Mouse (Mus musculus): ENCODE measurements around the gene Zbtb20. TPM values are rescaled to one million over a fixed set of nuclear protein-coding genes. Genes with fewer than 3 reads are reported as not detected.

Zbtb20 gene
- polyA plus RNA-seq, 2 experiments: 0.40 to 2.2 TPM

DNA sequence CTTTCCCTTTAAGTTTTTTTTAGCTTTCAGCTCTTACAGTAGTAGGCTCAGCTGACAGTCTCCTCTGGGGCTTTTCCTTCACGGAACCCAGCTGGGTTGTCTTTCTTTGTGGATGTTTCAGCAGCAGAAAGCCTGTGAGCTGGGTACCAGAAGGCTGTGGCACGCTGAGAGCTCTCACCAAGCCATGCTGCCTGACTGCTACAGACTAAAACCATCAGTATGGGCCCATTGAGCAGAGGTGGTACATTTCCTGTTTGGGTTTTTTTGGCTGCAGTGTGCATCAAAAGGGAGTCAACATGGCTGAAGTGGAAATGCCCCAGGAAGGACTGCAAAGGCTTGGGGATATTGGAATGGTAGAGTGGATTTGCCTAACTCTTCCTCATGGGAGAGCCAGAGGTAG is 724.0 kb downstream of the Zbtb20 start:
- DNase-seq (ENCODE audit: low read depth in 3 of 3, low spot score in 3 of 3): no peak
- H3K9ac ChIP-seq (replicated peaks): no peak overlapping the region
- H3K9me3 ChIP-seq (ENCODE audit: control insufficient read depth, low read length): no peaks in the 10 kb centered on the region
- no peak overlapping the region for H3K27ac ChIP-seq
- no peak overlapping the region for H3K4me3 ChIP-seq (ENCODE audit: insufficient read depth in 1 of 2, low read depth in 2 of 2, low read length in 2 of 2)
- no peaks in the 10 kb centered on the region for H3K36me3 ChIP-seq (replicated peaks; ENCODE audit: control insufficient read depth, insufficient read depth, low read depth)
- no peaks in the 10 kb centered on the region for H3K27me3 ChIP-seq (ENCODE audit: control insufficient read depth, insufficient read depth, low read length)
- H3K4me2 ChIP-seq (ENCODE audit: low read depth): no peak overlapping the region
- TF ChIP-seq EP300 (IDR thresholded peaks at IDR 0.05; ENCODE audit: low read depth): no peak
- no peak for TF ChIP-seq CTCF (IDR thresholded peaks at IDR 0.05; ENCODE audit: low read depth)
- no peaks in the 10 kb centered on the region for H3K4me1 ChIP-seq (replicated peaks; ENCODE audit: control insufficient read depth in 2 of 2, insufficient read depth in 2 of 2, low read length in 1 of 2)
- WGBS (ENCODE audit: insufficient replicate concordance): 44% methylated on average over 2 of the region's 2 CpGs
- ATAC-seq (ENCODE audit: insufficient read depth): no peak

DNA sequence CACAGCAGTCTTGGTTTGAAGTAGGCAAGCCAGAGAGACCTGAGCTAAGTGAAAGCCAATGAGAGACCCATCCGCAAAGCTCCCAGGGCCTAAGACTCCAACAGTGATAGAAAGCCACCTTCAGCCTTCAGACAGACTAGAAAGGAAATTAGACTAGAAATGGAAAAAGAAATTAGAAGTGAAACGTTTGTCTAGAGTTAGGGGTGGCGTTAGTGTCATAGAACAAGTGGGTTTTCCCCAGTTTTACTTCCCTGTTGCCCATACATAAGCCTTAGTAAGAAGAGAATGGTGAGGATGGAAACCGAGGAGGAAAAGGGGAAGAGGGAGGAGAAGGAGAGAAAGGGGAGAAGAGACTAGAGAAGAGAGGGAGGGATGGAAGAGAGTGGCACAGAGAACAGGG is 726.9 kb downstream of the Zbtb20 start:
- Histone ChIP-seq H3K4me2 (ENCODE audit: low read depth) (no peak overlapping the region), H3K4me1 (replicated peaks; ENCODE audit: control insufficient read depth in 2 of 2, insufficient read depth in 2 of 2, low read length in 1 of 2) (no peaks in the 10 kb centered on the region), H3K4me3 (ENCODE audit: insufficient read depth in 1 of 2, low read depth in 2 of 2, low read length in 2 of 2) (no peak overlapping the region), H3K9me3 (ENCODE audit: control insufficient read depth, low read length) (no peaks in the 10 kb centered on the region), H3K36me3 (replicated peaks; ENCODE audit: control insufficient read depth, insufficient read depth, low read depth) (no peaks in the 10 kb centered on the region), H3K9ac (replicated peaks) (no peak overlapping the region), H3K27ac (no peak overlapping the region), H3K27me3 (ENCODE audit: control insufficient read depth, insufficient read depth, low read length) (no peaks in the 10 kb centered on the region)
- 46% methylated on average over 4 of the region's 4 CpGs for WGBS (ENCODE audit: insufficient replicate concordance)
- DNase-seq (ENCODE audit: low read depth in 3 of 3, low spot score in 3 of 3) (no peak), ATAC-seq (ENCODE audit: insufficient read depth) (no peak)
- TF ChIP-seq CTCF (IDR thresholded peaks at IDR 0.05; ENCODE audit: low read depth) (no peak), EP300 (IDR thresholded peaks at IDR 0.05; ENCODE audit: low read depth) (no peak)

DNA sequence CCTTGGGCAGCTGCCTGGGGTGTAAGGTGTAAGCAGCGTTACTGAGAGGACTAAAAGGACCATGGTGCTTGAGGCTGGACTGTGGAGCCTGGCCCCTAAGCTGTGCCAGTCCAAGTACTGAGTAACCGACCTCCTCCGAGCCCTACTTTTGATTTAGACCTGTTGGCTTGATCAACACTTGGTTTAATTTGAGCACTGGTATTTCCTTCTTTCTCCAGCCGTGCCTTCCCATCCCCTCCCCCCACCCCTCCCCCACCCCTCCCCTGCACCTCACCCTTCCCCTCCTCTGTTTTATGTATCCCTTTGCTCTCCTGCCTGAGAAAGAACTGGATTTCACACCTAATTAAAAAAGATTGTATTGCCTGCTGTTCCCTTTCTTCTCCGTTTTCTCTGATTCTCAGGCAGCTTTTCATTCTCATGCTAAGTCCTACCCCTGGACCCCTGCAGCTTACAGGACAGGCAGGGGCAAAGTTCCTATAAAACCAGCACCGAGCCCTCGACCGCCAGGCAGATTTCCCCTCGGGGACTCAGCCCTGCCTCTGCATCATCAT is 728.0 kb downstream of the Zbtb20 start:
- 32% methylated on average over 9 of the region's 9 CpGs for WGBS (ENCODE audit: insufficient replicate concordance)

DNA sequence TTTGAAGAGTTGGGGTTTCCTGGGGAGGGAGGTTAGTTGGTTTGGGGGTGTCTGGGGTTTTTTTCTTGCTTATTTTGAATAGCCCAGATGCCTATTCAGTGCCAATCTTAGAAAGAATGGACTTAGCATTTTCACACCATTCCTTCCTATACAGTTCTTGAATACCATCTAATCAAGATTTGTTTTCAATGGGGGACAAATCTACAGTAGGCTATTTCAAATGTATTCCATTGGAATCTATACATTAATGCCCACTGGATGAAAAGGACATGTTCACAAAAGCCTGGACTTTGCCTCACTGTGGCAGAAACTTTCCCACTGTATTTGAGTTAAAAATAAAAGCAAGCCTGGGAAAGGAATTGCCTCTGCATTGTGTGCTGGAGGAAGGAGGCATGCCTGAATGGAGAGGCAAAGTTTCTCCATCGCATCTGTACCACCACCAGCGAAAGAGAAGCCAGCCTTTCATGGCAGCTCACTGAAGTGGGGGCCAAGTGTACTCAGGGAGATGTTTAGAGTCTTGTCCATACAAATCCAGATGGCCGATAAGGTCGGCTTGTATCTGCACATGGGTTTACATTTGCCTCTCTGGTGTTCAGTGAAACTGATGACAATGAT is 728.8 kb downstream of the Zbtb20 start:
- H3K4me1 ChIP-seq (replicated peaks; ENCODE audit: control insufficient read depth in 2 of 2, insufficient read depth in 2 of 2, low read length in 1 of 2): no peaks in the 10 kb centered on the region
- no peak overlapping the region for H3K9ac ChIP-seq (replicated peaks)
- H3K27ac ChIP-seq: no peak overlapping the region
- H3K4me3 ChIP-seq (ENCODE audit: insufficient read depth in 1 of 2, low read depth in 2 of 2, low read length in 2 of 2): no peak overlapping the region
- H3K27me3 ChIP-seq (ENCODE audit: control insufficient read depth, insufficient read depth, low read length): no peaks in the 10 kb centered on the region
- H3K9me3 ChIP-seq (ENCODE audit: control insufficient read depth, low read length): no peaks in the 10 kb centered on the region
- 50% methylated on average over 4 of the region's 4 CpGs for WGBS (ENCODE audit: insufficient replicate concordance)
- ATAC-seq (ENCODE audit: insufficient read depth) (no peak), DNase-seq (ENCODE audit: low read depth in 3 of 3, low spot score in 3 of 3) (no peak)
- no peaks in the 10 kb centered on the region for H3K36me3 ChIP-seq (replicated peaks; ENCODE audit: control insufficient read depth, insufficient read depth, low read depth)
- TF ChIP-seq CTCF (IDR thresholded peaks at IDR 0.05; ENCODE audit: low read depth) (no peak), EP300 (IDR thresholded peaks at IDR 0.05; ENCODE audit: low read depth) (no peak)
- H3K4me2 ChIP-seq (ENCODE audit: low read depth): no peak overlapping the region

More for the DNA sequence above, 728.0 kb downstream of the Zbtb20 start:
- Histone ChIP-seq H3K4me1 (replicated peaks; ENCODE audit: control insufficient read depth in 2 of 2, insufficient read depth in 2 of 2, low read length in 1 of 2) (no peaks in the 10 kb centered on the region), H3K9me3 (ENCODE audit: control insufficient read depth, low read length) (no peaks in the 10 kb centered on the region), H3K9ac (replicated peaks) (no peak overlapping the region), H3K27me3 (ENCODE audit: control insufficient read depth, insufficient read depth, low read length) (no peaks in the 10 kb centered on the region), H3K36me3 (replicated peaks; ENCODE audit: control insufficient read depth, insufficient read depth, low read depth) (no peaks in the 10 kb centered on the region), H3K4me3 (ENCODE audit: insufficient read depth in 1 of 2, low read depth in 2 of 2, low read length in 2 of 2) (no peak overlapping the region), H3K27ac (no peak overlapping the region), H3K4me2 (ENCODE audit: low read depth) (no peak overlapping the region)
- DNase-seq (ENCODE audit: low read depth in 3 of 3, low spot score in 3 of 3) (no peak), ATAC-seq (ENCODE audit: insufficient read depth) (no peak)
- TF ChIP-seq CTCF (IDR thresholded peaks at IDR 0.05; ENCODE audit: low read depth): no peak
- TF ChIP-seq EP300 (IDR thresholded peaks at IDR 0.05; ENCODE audit: low read depth): no peak

DNA sequence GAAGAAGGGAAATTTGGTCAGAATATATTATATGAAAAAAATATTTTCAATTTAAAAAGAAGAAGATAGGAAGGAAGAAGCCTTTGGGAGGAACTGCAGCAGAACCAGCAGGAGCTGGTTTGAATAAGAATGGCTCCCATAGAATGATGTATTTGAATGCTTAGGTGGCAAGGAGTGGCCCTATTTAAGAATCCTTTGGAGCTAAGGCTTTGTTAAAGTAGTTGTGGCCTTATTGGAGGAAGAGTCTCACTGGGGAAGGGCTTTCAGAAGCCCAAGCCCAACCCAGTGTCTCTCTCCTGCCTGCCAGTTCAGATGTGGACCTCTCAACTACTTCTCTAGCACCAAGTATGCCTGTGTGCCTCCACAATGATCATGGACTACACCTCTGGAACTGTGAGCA is 731.4 kb downstream of the Zbtb20 start:
- TF ChIP-seq CTCF (IDR thresholded peaks at IDR 0.05; ENCODE audit: low read depth) (no peak), EP300 (IDR thresholded peaks at IDR 0.05; ENCODE audit: low read depth) (no peak)
- no peak for DNase-seq (ENCODE audit: low read depth in 3 of 3, low spot score in 3 of 3)

More for the DNA sequence above, 731.4 kb downstream of the Zbtb20 start:
- Histone ChIP-seq H3K36me3 (replicated peaks; ENCODE audit: control insufficient read depth, insufficient read depth, low read depth) (no peaks in the 10 kb centered on the region), H3K9ac (replicated peaks) (no peak overlapping the region), H3K4me2 (ENCODE audit: low read depth) (no peak overlapping the region), H3K4me1 (replicated peaks; ENCODE audit: control insufficient read depth in 2 of 2, insufficient read depth in 2 of 2, low read length in 1 of 2) (no peaks in the 10 kb centered on the region), H3K27me3 (ENCODE audit: control insufficient read depth, insufficient read depth, low read length) (no peaks in the 10 kb centered on the region), H3K4me3 (ENCODE audit: insufficient read depth in 1 of 2, low read depth in 2 of 2, low read length in 2 of 2) (no peak overlapping the region), H3K9me3 (ENCODE audit: control insufficient read depth, low read length) (no peaks in the 10 kb centered on the region), H3K27ac (no peak overlapping the region)
- ATAC-seq (ENCODE audit: insufficient read depth): no peak

All from liver, embryonic 14.5 days (tissue).